Mouse (Mus musculus) gastrocnemius, postnatal 36 days (tissue): Measurements from ENCODE around the gene Ncbp2. TPM values are rescaled to one million over a fixed set of nuclear protein-coding genes. Genes with fewer than 3 reads are reported as not detected.
A peak's percentile ranks its signal among the peaks of the same experiment; 100 is the strongest.

Experiments
- DNase-seq, 2 experiments: peaks; one replicate each; pipeline ENCODE4 v3.0.0; 2022
- intact Hi-C: fragments of 180-260 bp; cut with DNase I; formaldehyde crosslinking; loops from one replicate; pipeline ENCODE4 v1.15.1; 2025
- long read RNA-seq, 2 experiments: library from polyadenylated mRNA; stranded (forward); transcript quantifications; one replicate each; pipeline ENCODE4 v2.0.0; 2021
- total RNA-seq, 2 experiments: library from RNA; stranded (reverse); gene quantifications; 2 replicates each; pipeline ENCODE4 v1.2.3; 2021

Gene Ncbp2
- total RNA-seq = 10 to 100 TPM; 11.3 to 11.9 TPM
- long read RNA-seq, experiment 1, transcript Ncbp2-201 (4 exons, 2,070 nt) = major isoform, 14 of 20 reads
- long read RNA-seq, experiment 1, partial matches to known transcripts = 6 of 20 reads
- long read RNA-seq, experiment 1, other reads (novel, unspliced or antisense) = 0 of 20 reads
- long read RNA-seq, experiment 2, transcript Ncbp2-201 (4 exons, 2,070 nt) = major isoform, 35 of 39 reads
- long read RNA-seq, experiment 2, partial matches to known transcripts = 2 of 39 reads
- long read RNA-seq, experiment 2, other reads (novel, unspliced or antisense) = 2 of 39 reads

- peak; percentile 92 to 94 for DNase-seq
- intact Hi-C loops = loop anchor here (2.0 kb wide), 1 partner anchor 54 kb away; the partner anchor contains the start of gene Senp5
Measured at GRCm38 (mm10) chr16:31948345-31948774, at the start of gene Ncbp2, which contains the start of gene 0610012G03Rik. Gene Ncbp2 (plus strand): TSS chr16:31948513. Gene 0610012G03Rik (minus strand): TSS chr16:31948494.

GRCm38 (mm10) chr16:31898546-31899326 is 49.6 kb upstream of the Ncbp2 start:
- intact Hi-C loops = no loop called here
- DNase-seq = no peak

- no peak for DNase-seq
- intact Hi-C loops = no loop called here
Measured at GRCm38 (mm10) chr16:31901886-31902285, 46.4 kb upstream of the Ncbp2 start.

- no peak for DNase-seq
- intact Hi-C loops = no loop called here
Measured at GRCm38 (mm10) chr16:31903239-31903638, 45.1 kb upstream of the Ncbp2 start.

GRCm38 (mm10) chr16:31905331-31905730 is 43.0 kb upstream of the Ncbp2 start:
- no peak for DNase-seq
- intact Hi-C loops = no loop called here

- no peak for DNase-seq
- intact Hi-C loops = no loop called here
Measured at GRCm38 (mm10) chr16:31905891-31906825, 42.2 kb upstream of the Ncbp2 start.

- no peak for DNase-seq
- intact Hi-C loops = no loop called here
Measured at GRCm38 (mm10) chr16:31906896-31907295, 41.4 kb upstream of the Ncbp2 start.

- intact Hi-C loops = no loop called here
- no peak for DNase-seq
Measured at GRCm38 (mm10) chr16:31908959-31909358, 39.4 kb upstream of the Ncbp2 start.

- intact Hi-C loops = no loop called here
- no peak for DNase-seq
Measured at GRCm38 (mm10) chr16:31910281-31910847, 37.9 kb upstream of the Ncbp2 start.

- no peak for DNase-seq
- intact Hi-C loops = loop anchor here (1.0 to 5.0 kb wide), 3 partner anchors 38 to 455 kb away; no protein-coding TSS in a partner anchor
Measured at GRCm38 (mm10) chr16:31917776-31918175, 30.5 kb upstream of the Ncbp2 start.

GRCm38 (mm10) chr16:31918248-31918724 is 30.0 kb upstream of the Ncbp2 start:
- intact Hi-C loops = loop anchor here (1.0 to 5.0 kb wide), 3 partner anchors 39 to 456 kb away; no protein-coding TSS in a partner anchor
- peak; percentile 41 to 56 for DNase-seq

- no peak for DNase-seq
- intact Hi-C loops = no loop called here
Measured at GRCm38 (mm10) chr16:31924368-31924767, 23.9 kb upstream of the Ncbp2 start.

GRCm38 (mm10) chr16:31926091-31926490 is 22.2 kb upstream of the Ncbp2 start:
- DNase-seq = no peak
- intact Hi-C loops = no loop called here

GRCm38 (mm10) chr16:31926547-31927182 is 21.6 kb upstream of the Ncbp2 start:
- no peak for DNase-seq
- intact Hi-C loops = no loop called here

GRCm38 (mm10) chr16:31927412-31927811 is 20.9 kb upstream of the Ncbp2 start:
- intact Hi-C loops = no loop called here
- DNase-seq = no peak

GRCm38 (mm10) chr16:31931330-31931729 is 17.0 kb upstream of the Ncbp2 start:
- intact Hi-C loops = no loop called here
- DNase-seq = no peak

GRCm38 (mm10) chr16:31932255-31932654 is 16.1 kb upstream of the Ncbp2 start:
- intact Hi-C loops = no loop called here
- no peak for DNase-seq

- intact Hi-C loops = no loop called here
Measured at GRCm38 (mm10) chr16:31932840-31933697, 15.2 kb upstream of the Ncbp2 start.

More at GRCm38 (mm10) chr16:31932840-31933697, 15.2 kb upstream of the Ncbp2 start:
- DNase-seq = peak; percentile 79 to 83
